Mouse (Mus musculus) neural tube, embryonic 12.5 days (tissue): ENCODE measurements around the gene Lpcat3. TPM values are rescaled to one million over a fixed set of nuclear protein-coding genes. Genes with fewer than 3 reads are reported as not detected.

Experiments
- ATAC-seq: fragments of 200-750 bp; cut with Nextera tagmentation; 2 replicates; pipeline ENCODE4 v1.8.0; 2017; ENCODE audit warnings: low read depth, mild to moderate bottlenecking, moderate TSS enrichment, moderate library complexity; ENCODE audit not compliant: low FRiP score
- H3K27ac ChIP-seq: fragments of 300-500 bp; sonication (generic); 2 replicates; pipeline ENCODE4 v1.5.1; 2016
- H3K27me3 ChIP-seq: fragments of 300-500 bp; sonication (generic); replicated peaks from 2 replicates; pipeline ENCODE4 v1.6.1; 2016; ENCODE audit warnings: mild to moderate bottlenecking
- H3K36me3 ChIP-seq: fragments of 300-500 bp; sonication (generic); 2 replicates; pipeline ENCODE4 v1.6.1; 2016; ENCODE audit warnings: mild to moderate bottlenecking
- H3K4me1 ChIP-seq: fragments of 300-500 bp; sonication (generic); 2 replicates; pipeline ENCODE4 v1.6.1; 2016
- H3K4me2 ChIP-seq: fragments of 300-500 bp; sonication (generic); replicated peaks from 2 replicates; pipeline ENCODE4 v1.6.1; 2016; ENCODE audit warnings: mild to moderate bottlenecking
- H3K4me3 ChIP-seq: fragments of 300-500 bp; sonication (generic); 2 replicates; pipeline ENCODE4 v1.5.1; 2016
- H3K9ac ChIP-seq: fragments of 300-500 bp; sonication (generic); 2 replicates; pipeline ENCODE4 v1.6.1; 2016; ENCODE audit warnings: mild to moderate bottlenecking
- H3K9me3 ChIP-seq: fragments of 300-500 bp; sonication (generic); 2 replicates; pipeline ENCODE4 v1.6.1; 2016; ENCODE audit warnings: mild to moderate bottlenecking
- WGBS: fragments of 180-500 bp; shearing (Covaris S2); methylation state at CpG from one replicate; pipeline ENCODE4 v1.1.7; 2016; 5-methylcytosine and 5-hydroxymethylcytosine counted together
- microRNA counts: library from miRNA; unstranded; fragments of <30 nt; microRNA quantifications from one replicate; lab custom pipeline; 2017
- microRNA-seq: library from miRNA; unstranded; fragments of <30 nt; microRNA quantifications from one replicate; pipeline ENCODE4, GENCODE M21; 2017
- polyA plus RNA-seq: library from polyadenylated mRNA; unstranded; fragments of >200 nt; fragmentation: Nextera tagmentation; extraction: Ambion mirVana; gene quantifications from 2 replicates; pipeline ENCODE4 v1.2.1, GENCODE M21; 2016

Gene Lpcat3
- polyA plus RNA-seq, 1 experiment from 2014 or later = 44.0 TPM

GRCm38 (mm10) chr6:124744755-124745321 is 82.0 kb downstream of the Lpcat3 start:
- WGBS = 75% methylated on average over 26 of the region's 26 CpGs
- H3K9ac ChIP-seq = no peak overlapping the region
- H3K36me3 ChIP-seq = peaks cover 58% of the 10 kb centered on the region

GRCm38 (mm10) chr6:124745490-124746295 is 82.9 kb downstream of the Lpcat3 start:
- H3K4me2 ChIP-seq = peak overlapping the region; percentile 97
- under 1% methylated on average over 85 of the region's 85 CpGs for WGBS

More at GRCm38 (mm10) chr6:124744755-124745321, 82.0 kb downstream of the Lpcat3 start:
- Histone ChIP-seq H3K4me1 (peaks cover 32% of the 10 kb centered on the region), H3K27me3 (no peaks in the 10 kb centered on the region), H3K4me3 (peak overlapping the region; percentile 52), H3K27ac (no peak overlapping the region), H3K4me2 (peak overlapping the region; percentile 97), H3K9me3 (no peaks in the 10 kb centered on the region)
- ATAC-seq = no peak

GRCm38 (mm10) chr6:124746296-124746605 is 83.4 kb downstream of the Lpcat3 start:
- H3K4me2 ChIP-seq = peak overlapping the region; percentile 97
- no peak; the same call in none of the 2 replicates for ATAC-seq
- peak overlapping the region; percentile 85 for H3K9ac ChIP-seq
- no peaks in the 10 kb centered on the region for H3K9me3 ChIP-seq
- H3K36me3 ChIP-seq = peaks cover 58% of the 10 kb centered on the region
- no peaks in the 10 kb centered on the region for H3K27me3 ChIP-seq
- WGBS = 16% methylated on average over 8 of the region's 8 CpGs
- peak overlapping the region; percentile 52 for H3K4me3 ChIP-seq
- peak overlapping the region; percentile 87 for H3K27ac ChIP-seq
- H3K4me1 ChIP-seq = peaks cover 29% of the 10 kb centered on the region

More at GRCm38 (mm10) chr6:124745490-124746295, 82.9 kb downstream of the Lpcat3 start:
- H3K4me1 ChIP-seq = peaks cover 29% of the 10 kb centered on the region
- H3K9ac ChIP-seq = peak overlapping the region; percentile 85
- peak; percentile 81 for ATAC-seq
- H3K27ac ChIP-seq = peak overlapping the region; percentile 87
- peak overlapping the region; percentile 52 for H3K4me3 ChIP-seq
- H3K9me3 ChIP-seq = no peaks in the 10 kb centered on the region
- peaks cover 58% of the 10 kb centered on the region for H3K36me3 ChIP-seq
- H3K27me3 ChIP-seq = no peaks in the 10 kb centered on the region

- H3K4me2 ChIP-seq = peak overlapping the region; percentile 97
- peak overlapping the region; percentile 85; the same call in 1 of the 2 replicates for H3K9ac ChIP-seq
- 0 out of 2 replicates have a peak overlapping the region, but pooled peaks have one; percentile 87 for H3K27ac ChIP-seq
- peak overlapping the region; percentile 52; the same call in 1 of the 2 replicates for H3K4me3 ChIP-seq
- no peaks in the 10 kb centered on the region for H3K27me3 ChIP-seq
- H3K4me1 ChIP-seq = peaks cover 25% of the 10 kb centered on the region
- peaks cover 58% of the 10 kb centered on the region for H3K36me3 ChIP-seq
- ATAC-seq = no peak
- H3K9me3 ChIP-seq = no peaks in the 10 kb centered on the region
- 81% methylated on average over 7 of the region's 7 CpGs for WGBS
Observed at GRCm38 (mm10) chr6:124746654-124747632, 84.1 kb downstream of the Lpcat3 start.

- no peak overlapping the region for H3K4me3 ChIP-seq
- no peaks in the 10 kb centered on the region for H3K27me3 ChIP-seq
- H3K36me3 ChIP-seq = peaks cover 36% of the 10 kb centered on the region
- ATAC-seq = no peak
- no peak overlapping the region for H3K27ac ChIP-seq
- no peak overlapping the region for H3K4me2 ChIP-seq
- WGBS = 86% methylated on average over 8 of the region's 8 CpGs
- H3K9me3 ChIP-seq = no peaks in the 10 kb centered on the region
- no peak overlapping the region for H3K9ac ChIP-seq
- peaks cover 34% of the 10 kb centered on the region for H3K4me1 ChIP-seq
Observed at GRCm38 (mm10) chr6:124750405-124750804, 87.6 kb downstream of the Lpcat3 start.

- 88% methylated on average over 2 of the region's 2 CpGs for WGBS
- H3K27me3 ChIP-seq = no peaks in the 10 kb centered on the region
- ATAC-seq = no peak
- H3K4me3 ChIP-seq = no peak overlapping the region
- H3K27ac ChIP-seq = no peak overlapping the region
- H3K4me2 ChIP-seq = 0 out of 2 replicates have a peak overlapping the region, but pooled peaks have one; percentile 5
- H3K9me3 ChIP-seq = no peaks in the 10 kb centered on the region
- H3K9ac ChIP-seq = no peak overlapping the region
- H3K4me1 ChIP-seq = peaks cover 44% of the 10 kb centered on the region
- H3K36me3 ChIP-seq = peaks cover 12% of the 10 kb centered on the region
Observed at GRCm38 (mm10) chr6:124753861-124754260, 91.0 kb downstream of the Lpcat3 start.

MicroRNAs encoded within 50 kb of the gene (microRNA counts, 519-probe panel; counts per million panel counts)
- 342 counts per million, percentile 67 among the panel's probes with 10 or more counts for microRNA mmu-miR-141 (lab: Ali Mortazavi, UCI)
- microRNA mmu-miR-200c (lab: Ali Mortazavi, UCI) = 342 counts per million, percentile 67 among the panel's probes with 10 or more counts

Small RNAs within 50 kb of the gene (microRNA-seq; reads per million reads assigned to microRNA genes)
- gene Mir141 = 28.6 reads per million, percentile 34 among the genes with 10 or more reads in this experiment
- gene Mir200c = 156 reads per million, percentile 57 among the genes with 10 or more reads in this experiment

Other genes starting within 250 kb of the Lpcat3 start
- gene Pex5, start 248.0 kb upstream of the Lpcat3 start, polyA plus RNA-seq = 69.4 and 70.3 TPM in 2 replicates
- gene Clstn3, start 198.2 kb upstream of the Lpcat3 start, polyA plus RNA-seq = 39.7 and 41.2 TPM in 2 replicates
- gene C1rl, start 169.9 kb upstream of the Lpcat3 start, polyA plus RNA-seq = 0.19 and 0.22 TPM in 2 replicates
- 0.06 and 0.28 TPM in 2 replicates for gene C1ra, start 150.6 kb upstream of the Lpcat3 start, polyA plus RNA-seq
- 0.34 and 0.42 TPM in 2 replicates for gene C1s1, start 120.7 kb upstream of the Lpcat3 start, polyA plus RNA-seq
- gene C1rb, start 92.7 kb upstream of the Lpcat3 start, polyA plus RNA-seq = not detected in 2 replicates
- gene C1s2, start 26.9 kb upstream of the Lpcat3 start, polyA plus RNA-seq = 0.08 TPM in 1 of 2 replicates, not detected in the other
- gene Emg1, start 49.2 kb downstream of the Lpcat3 start, polyA plus RNA-seq = 159 and 161 TPM in 2 replicates
- gene Phb2, start 49.3 kb downstream of the Lpcat3 start, polyA plus RNA-seq = 312 and 315 TPM in 2 replicates
- gene Ptpn6, start 75.7 kb downstream of the Lpcat3 start, polyA plus RNA-seq = 4.8 and 6.6 TPM in 2 replicates
- gene Grcc10, start 78.3 kb downstream of the Lpcat3 start, polyA plus RNA-seq = 527 and 552 TPM in 2 replicates
- gene Gm45234, start 93.0 kb downstream of the Lpcat3 start, polyA plus RNA-seq = not detected in 2 replicates
- 16.8 and 17.4 TPM in 2 replicates for gene Atn1, start 93.5 kb downstream of the Lpcat3 start, polyA plus RNA-seq
- gene Eno2, start 106.6 kb downstream of the Lpcat3 start, polyA plus RNA-seq = 25.2 and 27.8 TPM in 2 replicates
- gene Lrrc23, start 116.7 kb downstream of the Lpcat3 start, polyA plus RNA-seq = 0.68 and 0.85 TPM in 2 replicates
- gene Spsb2, start 145.6 kb downstream of the Lpcat3 start, polyA plus RNA-seq = 8.2 and 8.5 TPM in 2 replicates
- 461 and 485 TPM in 2 replicates for gene Tpi1, start 151.3 kb downstream of the Lpcat3 start, polyA plus RNA-seq
- 203 TPM in 2 replicates for gene Usp5, start 166.5 kb downstream of the Lpcat3 start, polyA plus RNA-seq
- gene Cdca3, start 166.5 kb downstream of the Lpcat3 start, polyA plus RNA-seq = 115 and 124 TPM in 2 replicates
- gene Gnb3, start 177.2 kb downstream of the Lpcat3 start, polyA plus RNA-seq = 0.50 and 0.52 TPM in 2 replicates
- 27.2 and 28.4 TPM in 2 replicates for gene P3h3, start 194.7 kb downstream of the Lpcat3 start, polyA plus RNA-seq
- gene Gpr162, start 201.0 kb downstream of the Lpcat3 start, polyA plus RNA-seq = 14.7 and 16.3 TPM in 2 replicates
- gene Cd4, start 225.2 kb downstream of the Lpcat3 start, polyA plus RNA-seq = 0.06 TPM in 1 of 2 replicates, not detected in the other
- 1.8 and 2.2 TPM in 2 replicates for gene Lag3, start 248.7 kb downstream of the Lpcat3 start, polyA plus RNA-seq